Mouse (Mus musculus) megakaryocyte, adult 5-6 weeks (primary cell): ENCODE measurements around the gene D430041D05Rik. TPM values are rescaled to one million over a fixed set of nuclear protein-coding genes. Genes with fewer than 3 reads are reported as not detected.
A peak's percentile ranks its signal among the peaks of the same experiment; 100 is the strongest.

Experiments used
- ATAC-seq: 2 replicates; pipeline ENCODE4 v1.8.0; 2016; ENCODE audit warnings: mild to moderate bottlenecking, inconsistent platforms; ENCODE audit not compliant: poor library complexity, severe bottlenecking
- total RNA-seq, 2 experiments: library from RNA; stranded (forward) in 1 of 2; stranded (reverse) in 1 of 2; fragments of 153-499, 151-499 nt in 1 of 2; fragments of 221-1000, 200-1000 nt in 1 of 2; gene quantifications; 2 replicates each; pipeline versions ENCODE4 v1.2.3 to v1.2.4; 2015 to 2017

Gene D430041D05Rik
- not detected in 2 replicates for total RNA-seq (2015)
- not detected in 2 replicates for total RNA-seq (2017)

- no peak for ATAC-seq
These were observed at the start of gene D430041D05Rik for GRCm38 (mm10) chr2:104410963-104411545. D430041D05Rik (minus strand) TSS chr2:104411013.

DNA sequence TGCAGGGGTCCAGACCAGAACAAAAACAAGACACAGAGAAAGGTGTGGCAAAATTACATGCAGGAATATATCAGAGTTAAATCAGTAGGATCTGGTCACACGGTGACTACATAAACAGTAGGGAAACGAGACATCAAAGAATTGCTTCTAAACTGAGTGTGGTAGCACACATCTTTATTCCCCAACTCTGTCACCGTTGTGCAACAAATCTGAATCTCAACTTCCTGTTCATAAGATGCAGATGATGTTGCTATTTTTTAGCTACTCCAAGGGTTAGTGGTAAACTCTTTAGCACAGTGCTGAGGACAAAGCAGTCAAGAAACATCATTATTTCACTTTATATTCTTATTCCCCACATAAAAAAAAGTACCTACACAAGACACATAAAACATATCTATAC lies 49.2 kb upstream of the D430041D05Rik start:
- ATAC-seq: peak; percentile 81

- ATAC-seq: no peak
These were observed 47.9 kb upstream of the D430041D05Rik start for GRCm38 (mm10) chr2:104458569-104459332.

GRCm38 (mm10) chr2:104457106-104457505 lies 46.3 kb upstream of the D430041D05Rik start:
- no peak for ATAC-seq

GRCm38 (mm10) chr2:104450685-104451084 lies 39.9 kb upstream of the D430041D05Rik start:
- peak; percentile 75 for ATAC-seq

DNA sequence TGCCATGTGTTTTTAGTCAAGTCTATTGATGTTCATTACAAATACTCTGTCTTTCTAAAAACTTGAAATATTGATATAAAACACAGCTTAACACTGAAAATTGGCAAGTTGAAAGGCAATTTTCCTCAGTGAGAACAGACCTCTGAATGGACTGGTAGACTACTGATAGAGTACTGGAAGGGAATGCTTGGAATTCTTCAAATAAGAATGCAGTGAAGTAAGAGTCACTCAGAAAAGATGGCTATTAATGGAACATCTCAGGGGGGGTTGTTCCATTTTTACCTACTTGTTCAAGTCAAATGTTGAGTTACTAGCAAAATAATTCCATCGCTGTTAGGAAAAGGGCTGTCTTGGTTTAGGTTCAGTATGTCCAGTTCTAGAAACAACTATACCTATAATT lies 38.4 kb upstream of the D430041D05Rik start:
- ATAC-seq: no peak

GRCm38 (mm10) chr2:104448201-104448600 lies 37.4 kb upstream of the D430041D05Rik start:
- ATAC-seq: no peak

DNA sequence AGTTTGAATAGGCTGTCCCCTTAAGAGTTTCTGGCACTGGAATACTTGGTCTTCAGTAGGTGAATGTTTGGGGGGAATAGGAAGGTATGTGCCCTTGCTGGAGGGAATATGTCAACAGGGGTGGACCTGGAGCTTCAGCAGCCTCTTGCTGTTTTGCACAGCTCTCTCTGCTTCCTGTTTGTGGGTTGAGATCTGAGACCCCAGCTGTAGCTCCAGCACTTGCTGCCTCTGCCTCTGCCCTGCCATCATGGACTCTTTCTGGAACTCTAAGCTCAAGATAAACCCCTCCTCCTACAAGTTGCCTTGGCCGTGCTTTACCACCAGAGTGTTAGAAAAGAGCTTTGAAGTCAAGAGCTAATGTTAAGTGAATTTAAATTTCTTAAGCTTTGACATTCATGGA lies 35.2 kb upstream of the D430041D05Rik start:
- ATAC-seq: no peak

GRCm38 (mm10) chr2:104444776-104445175 lies 34.0 kb upstream of the D430041D05Rik start:
- peak; percentile 92 for ATAC-seq

GRCm38 (mm10) chr2:104442341-104442740 lies 31.5 kb upstream of the D430041D05Rik start:
- no peak for ATAC-seq

DNA sequence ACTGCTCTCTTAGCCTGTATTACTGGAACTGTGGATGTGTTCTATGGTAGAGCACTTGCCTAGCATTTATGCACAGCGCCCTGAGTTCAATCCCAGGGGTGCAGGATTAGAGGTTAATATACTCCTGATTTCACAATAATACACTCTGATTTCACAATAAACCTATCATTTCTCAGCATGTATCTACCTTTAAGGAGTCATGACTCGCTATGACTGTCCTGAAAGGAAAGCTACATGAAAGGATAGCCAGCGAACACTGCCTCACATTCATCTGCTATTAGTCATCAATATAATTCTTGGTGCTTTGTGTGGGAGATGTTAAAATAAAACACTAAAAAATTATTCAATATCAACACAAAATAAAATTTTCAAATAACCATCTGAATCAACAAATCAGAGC lies 25.4 kb upstream of the D430041D05Rik start:
- no peak for ATAC-seq

DNA sequence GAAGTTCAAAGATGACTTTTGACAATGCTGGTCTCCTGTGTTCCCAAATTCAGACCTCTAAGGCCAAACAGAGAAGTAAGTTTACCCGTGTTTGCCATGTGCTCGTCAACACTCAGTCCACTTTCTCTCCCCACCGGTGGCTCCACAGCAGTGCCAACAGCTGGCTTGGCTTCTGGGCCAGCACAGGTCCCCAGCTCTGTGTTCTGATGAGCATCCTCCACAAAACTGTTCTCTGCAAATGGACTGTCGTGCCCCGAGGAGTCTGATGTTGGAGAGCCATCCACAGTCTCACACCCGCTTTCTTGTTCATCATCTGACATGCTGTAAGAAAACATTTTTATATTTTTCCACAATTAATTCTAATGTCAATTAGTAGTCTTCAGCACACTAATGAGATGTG lies 20.3 kb upstream of the D430041D05Rik start:
- no peak for ATAC-seq

DNA sequence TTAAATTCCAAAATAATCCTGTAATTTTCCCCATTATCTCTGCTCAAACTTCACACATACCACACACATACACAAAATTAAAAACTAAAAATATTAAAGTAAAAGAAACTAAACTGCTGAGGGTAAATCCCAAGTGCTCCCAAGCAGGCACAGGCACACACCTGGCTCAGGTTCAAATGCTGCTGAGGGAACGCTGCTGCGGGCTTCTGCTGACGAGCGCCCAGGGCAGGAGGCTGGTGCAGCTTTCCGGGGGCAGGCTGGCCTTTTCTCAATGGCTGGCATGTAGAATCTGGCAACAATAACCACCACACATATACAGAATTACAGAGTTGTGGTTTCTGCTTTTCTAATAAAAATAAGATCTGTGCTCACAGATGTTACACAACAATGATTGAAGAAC lies 19.8 kb upstream of the D430041D05Rik start:
- ATAC-seq: no peak

DNA sequence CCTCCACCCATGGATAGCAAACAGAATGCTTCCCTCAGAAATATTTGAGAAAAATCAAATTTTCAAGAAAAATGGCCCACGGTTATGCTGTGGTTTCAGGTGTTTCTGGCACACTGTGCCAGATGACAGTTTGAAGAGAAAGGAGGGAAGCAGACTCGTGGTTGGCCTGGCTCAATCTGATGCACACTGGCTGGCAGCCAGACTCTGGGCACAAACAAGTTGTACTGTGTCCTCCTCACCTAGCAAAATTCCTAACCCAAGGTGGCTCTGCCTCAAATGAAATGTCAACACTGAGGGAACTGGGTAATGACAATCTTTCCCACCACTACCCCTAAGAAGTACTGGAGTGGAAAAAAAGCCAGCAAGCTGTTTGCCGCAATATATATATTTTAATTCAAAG lies 15.3 kb upstream of the D430041D05Rik start:
- no peak for ATAC-seq

- ATAC-seq: peak; percentile 87
These were observed 11.4 kb upstream of the D430041D05Rik start for GRCm38 (mm10) chr2:104422230-104422629.

DNA sequence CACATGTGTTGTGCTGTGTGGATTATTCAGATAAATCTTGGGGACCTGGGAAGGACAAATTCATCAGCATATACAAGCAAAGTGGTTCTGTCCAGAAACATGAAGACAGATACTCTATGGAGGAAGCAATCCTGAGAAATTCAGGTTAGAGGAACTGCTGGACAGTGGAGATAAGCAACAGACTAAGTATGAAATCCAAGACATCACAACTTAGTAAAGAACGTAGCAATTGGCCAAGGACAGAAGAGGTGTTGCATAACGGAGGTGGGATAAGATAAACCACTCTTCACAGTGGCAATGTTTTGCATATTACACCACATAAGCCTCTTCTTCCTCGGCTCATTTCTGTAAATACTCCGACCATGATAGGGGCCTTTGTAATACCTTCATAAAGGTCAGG lies 10.0 kb upstream of the D430041D05Rik start:
- no peak for ATAC-seq

GRCm38 (mm10) chr2:104419999-104420398 lies 9.2 kb upstream of the D430041D05Rik start:
- ATAC-seq: no peak

DNA sequence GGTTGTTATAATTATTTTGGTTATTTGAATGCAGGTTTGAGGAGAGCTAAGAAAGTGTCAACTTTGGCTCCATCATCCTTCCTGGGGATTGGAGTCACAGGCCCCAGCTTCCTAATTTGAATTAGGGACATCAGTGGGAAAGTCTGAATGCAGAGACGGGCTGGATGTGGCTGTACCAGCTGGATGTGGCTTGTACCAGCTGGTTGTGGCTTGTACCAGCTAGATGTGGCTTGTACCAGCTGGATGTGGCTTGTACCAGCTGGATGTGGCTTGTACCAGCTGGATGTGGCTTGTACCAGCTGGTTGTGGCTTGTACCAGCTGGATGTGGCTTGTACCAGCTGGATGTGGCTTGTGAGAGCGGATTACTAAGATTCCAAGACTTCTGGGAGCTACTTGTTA lies 8.6 kb upstream of the D430041D05Rik start:
- no peak for ATAC-seq

DNA sequence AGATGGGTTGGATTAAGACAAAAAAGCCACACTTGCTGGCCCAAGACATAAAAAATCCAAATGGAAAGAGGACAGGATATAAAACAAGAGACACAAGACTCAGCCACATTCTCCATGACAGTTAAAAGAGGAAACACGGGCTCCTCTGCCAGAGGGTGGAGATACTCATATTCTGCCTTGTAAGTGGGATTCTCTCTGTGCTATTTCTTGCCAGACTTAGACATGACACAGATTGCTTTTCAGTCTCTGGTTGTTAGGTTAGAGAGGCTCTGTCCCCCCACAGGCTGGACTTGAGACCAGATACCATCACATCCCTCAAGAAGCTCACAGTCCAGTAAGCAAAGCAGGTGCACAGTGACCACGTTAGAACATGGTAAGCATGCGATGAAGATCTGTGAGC lies 2.2 kb upstream of the D430041D05Rik start:
- no peak for ATAC-seq

DNA sequence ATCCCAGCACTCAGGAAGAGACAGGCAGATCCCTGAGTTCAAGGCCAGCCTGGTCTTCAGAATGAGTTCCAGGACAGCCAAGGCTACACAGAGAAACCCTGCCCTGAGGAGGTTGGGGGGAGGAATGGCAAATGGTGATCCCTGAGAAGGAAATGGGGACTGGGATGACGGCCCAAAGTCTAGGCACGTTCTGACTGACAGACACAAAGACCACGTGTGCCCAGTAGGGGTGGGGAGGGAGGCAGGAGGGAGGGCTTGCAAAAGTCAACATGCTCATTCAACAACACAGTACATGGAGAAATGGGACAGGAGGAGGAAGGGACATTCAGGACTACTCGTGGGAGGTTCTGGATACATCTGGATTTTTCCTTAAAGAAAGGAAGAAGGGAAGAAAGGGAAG lies 1.7 kb upstream of the D430041D05Rik start:
- ATAC-seq: no peak

DNA sequence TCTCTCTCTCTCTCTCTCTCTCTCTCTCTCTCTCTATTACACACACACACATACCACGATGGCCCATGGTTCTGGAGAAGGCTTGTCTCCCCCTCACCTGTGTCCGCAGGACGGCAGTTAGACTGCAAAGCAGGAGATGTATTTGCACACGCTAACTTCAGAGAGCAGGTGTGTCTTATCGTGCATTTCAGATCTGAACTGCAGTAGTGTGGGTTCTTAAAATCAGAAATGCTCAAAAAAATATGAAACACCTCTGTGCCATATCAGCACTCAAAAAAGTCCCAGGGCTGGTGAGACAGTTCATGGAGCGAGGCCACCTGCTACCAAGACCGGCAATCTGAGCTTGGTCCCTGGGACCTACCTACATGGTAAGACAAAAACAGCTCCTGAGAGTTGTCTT lies 993 bp upstream of the D430041D05Rik start:
- no peak for ATAC-seq
